Mouse (Mus musculus): ENCODE measurements around the gene Sox5.

DNA sequence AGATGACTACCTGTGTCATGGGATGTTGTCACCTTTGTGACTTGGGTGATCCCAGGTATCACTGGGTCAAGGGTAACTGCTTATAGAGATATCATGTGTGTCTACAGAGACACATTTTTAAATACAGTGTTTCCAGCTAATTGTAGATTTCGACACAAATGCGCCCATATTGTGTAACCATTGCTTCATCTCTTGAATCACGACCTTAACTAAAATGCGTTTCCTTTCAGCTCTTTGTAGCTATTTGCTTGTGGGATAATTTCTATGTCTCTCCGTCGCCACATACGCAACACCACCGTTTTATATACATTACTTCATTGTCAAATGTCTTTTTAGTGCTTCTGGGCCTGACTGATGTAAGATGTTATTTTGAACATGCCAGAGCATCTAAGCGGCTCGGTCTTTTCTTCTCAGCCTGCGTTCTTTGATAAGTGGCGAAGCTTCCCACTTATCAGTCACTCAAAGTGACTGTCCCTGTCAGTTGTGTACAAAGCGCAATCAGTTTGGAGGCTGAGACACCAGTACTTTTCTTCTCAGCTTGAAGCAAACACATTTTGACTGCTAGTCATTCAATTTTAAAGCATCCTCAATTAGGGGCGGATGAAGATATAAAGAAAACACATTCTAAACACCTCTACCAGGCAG is 769.8 kb downstream of the Sox5 start:
- TF ChIP-seq POLR2A (IDR thresholded peaks at IDR 0.05; ENCODE audit: low read depth, low read length) (no peak), CTCF (IDR thresholded peaks at IDR 0.05; ENCODE audit: borderline replicate concordance, insufficient read depth, low read length) (no peak)

Data from embryonic fibroblast, embryonic 13.5 days (primary cell).